Mouse (Mus musculus) forebrain, embryonic 16.5 days (tissue): ENCODE measurements at regions not wholly inside any gene's neighbourhood (a gene's known extent, or its start where the extent isn't known, plus 50 kb on each side); places are given as distances from the start of the nearest gene placed in this dataset.
"Not testable (repeated sequence)": the region's sequence is repeated elsewhere in the genome, so short reads cannot be mapped to it uniquely, and the experiment has no call there.

Experiments used
- ATAC-seq: fragments of 200-750 bp; cut with Nextera tagmentation; 2 replicates; pipeline ENCODE4 v1.8.0; 2017; ENCODE audit warnings: mild to moderate bottlenecking, moderate library complexity
- H3K27ac ChIP-seq: fragments of 300-500 bp; sonication (generic); 2 replicates; pipeline ENCODE4 v1.5.1; 2014; ENCODE audit warnings: low read length, control low read depth
- H3K27me3 ChIP-seq: fragments of 300-500 bp; sonication (generic); replicated peaks from 2 replicates; pipeline ENCODE4 v1.6.1; 2014; ENCODE audit warnings: low read length; ENCODE audit not compliant: control insufficient read depth, insufficient read depth
- H3K36me3 ChIP-seq: fragments of 300-500 bp; sonication (generic); 2 replicates; pipeline ENCODE4 v1.6.1; 2014; ENCODE audit not compliant: control insufficient read depth, insufficient read depth
- H3K4me1 ChIP-seq: fragments of 300-500 bp; sonication (generic); replicated peaks from 2 replicates; pipeline ENCODE4 v1.6.1; 2014; ENCODE audit warnings: low read length; ENCODE audit not compliant: control insufficient read depth, insufficient read depth
- H3K4me2 ChIP-seq: fragments of 300-500 bp; sonication (generic); 2 replicates; pipeline ENCODE4 v1.6.1; 2014; ENCODE audit warnings: mild to moderate bottlenecking, low read length, control low read depth
- H3K4me3 ChIP-seq: fragments of 300-500 bp; sonication (generic); replicated peaks from 2 replicates; pipeline ENCODE4 v1.5.1; 2014; ENCODE audit warnings: mild to moderate bottlenecking, low read length, control low read depth
- H3K9ac ChIP-seq: fragments of 300-500 bp; sonication (generic); replicated peaks from 2 replicates; pipeline ENCODE4 v1.6.1; 2014; ENCODE audit warnings: low read depth, low read length, control low read depth
- H3K9me3 ChIP-seq: fragments of 300-500 bp; sonication (generic); 2 replicates; pipeline ENCODE4 v1.6.1; 2016; ENCODE audit warnings: low read length; ENCODE audit not compliant: control insufficient read depth
- WGBS: fragments of 180-500 bp; shearing (Covaris S2); extraction: QIAGEN DNeasy Blood & Tissue Kit; methylation state at CpG from one replicate; pipeline ENCODE4 v1.1.7; 2014; 5-methylcytosine and 5-hydroxymethylcytosine counted together

GRCm38 (mm10) chr12:77039953-77040305 is 77.9 kb upstream of the Max start:
- no peak overlapping the region for H3K4me2 ChIP-seq
- H3K27me3 ChIP-seq: no peaks in the 10 kb centered on the region
- no peaks in the 10 kb centered on the region for H3K36me3 ChIP-seq
- H3K4me3 ChIP-seq: no peak overlapping the region
- no peak overlapping the region for H3K27ac ChIP-seq
- no peak overlapping the region for H3K9ac ChIP-seq
- no peaks in the 10 kb centered on the region for H3K9me3 ChIP-seq
- peaks cover 5% of the 10 kb centered on the region; the same call in 1 of the 2 replicates for H3K4me1 ChIP-seq
- WGBS: 87% methylated on average over 4 of the region's 4 CpGs
- no peak for ATAC-seq

DNA sequence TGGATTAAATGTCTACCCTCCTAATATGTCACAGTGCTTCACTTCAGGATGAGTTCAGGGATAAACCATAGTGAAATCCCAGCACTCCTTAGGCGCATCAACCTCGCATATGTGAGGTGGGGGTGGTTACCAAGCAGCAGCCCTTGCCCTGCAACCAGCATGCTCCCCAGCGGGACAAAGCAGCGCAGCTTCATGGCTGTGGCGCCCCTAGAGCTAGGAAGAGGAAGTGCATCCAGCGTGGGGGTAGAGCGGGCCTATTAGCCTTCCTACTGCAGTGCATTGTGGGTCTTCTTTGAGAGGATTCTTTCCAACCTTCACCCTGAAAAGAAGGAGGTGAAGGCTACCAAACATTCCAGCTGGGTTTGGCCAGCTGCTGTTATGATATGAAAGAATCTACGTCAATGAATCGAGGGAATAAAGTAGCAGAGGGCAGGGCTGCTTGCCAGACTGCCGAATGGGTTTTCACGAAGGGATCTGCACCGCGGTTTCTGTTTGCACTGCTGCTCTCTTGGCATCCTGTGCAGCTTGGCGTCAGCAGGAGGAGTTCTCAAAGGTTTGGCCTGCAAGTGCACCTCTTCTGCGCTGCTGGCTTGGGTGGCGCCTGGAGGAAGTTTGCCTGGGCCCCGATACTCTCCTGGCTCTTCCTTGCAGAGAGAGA is 77.4 kb upstream of the Max start:
- no peak overlapping the region for H3K9ac ChIP-seq
- H3K4me3 ChIP-seq: no peak overlapping the region
- H3K27me3 ChIP-seq: no peaks in the 10 kb centered on the region
- ATAC-seq: no peak
- no peak overlapping the region for H3K4me2 ChIP-seq
- no peaks in the 10 kb centered on the region for H3K9me3 ChIP-seq
- 75% methylated on average over 17 of the region's 17 CpGs for WGBS
- peaks cover 5% of the 10 kb centered on the region; the same call in 1 of the 2 replicates for H3K4me1 ChIP-seq
- no peaks in the 10 kb centered on the region for H3K36me3 ChIP-seq
- no peak overlapping the region for H3K27ac ChIP-seq

GRCm38 (mm10) chr12:77035676-77036075 is 73.7 kb upstream of the Max start:
- Histone ChIP-seq H3K4me2 (no peak overlapping the region), H3K27me3 (no peaks in the 10 kb centered on the region), H3K9ac (no peak overlapping the region), H3K36me3 (no peaks in the 10 kb centered on the region), H3K27ac (no peak overlapping the region), H3K9me3 (no peaks in the 10 kb centered on the region), H3K4me3 (no peak overlapping the region), H3K4me1 (peaks cover 5% of the 10 kb centered on the region; the same call in 1 of the 2 replicates)
- WGBS: 49% methylated on average over 2 of the region's 2 CpGs
- ATAC-seq: no peak

DNA sequence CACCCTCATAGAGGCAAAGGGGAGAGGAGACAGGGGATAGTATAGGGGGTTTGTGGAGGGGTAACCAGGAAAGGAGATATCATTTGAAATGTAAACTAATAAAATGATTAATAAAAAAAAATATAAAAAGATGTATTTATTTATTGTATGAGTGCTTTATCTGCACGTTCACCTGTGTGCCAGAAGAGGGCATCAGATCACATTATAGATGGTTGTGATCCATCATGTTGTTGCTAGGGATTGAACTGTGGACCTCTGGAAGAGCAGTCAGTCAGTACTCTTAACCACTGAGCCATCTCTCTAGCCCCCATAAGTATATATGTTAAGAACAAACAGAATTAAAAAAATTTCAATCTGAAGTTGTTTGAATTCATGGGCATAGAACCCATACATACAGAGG is 69.4 kb upstream of the Max start:
- ATAC-seq: no peak
- WGBS: 77% methylated on average over 1 of the region's 1 CpGs

GRCm38 (mm10) chr12:77025431-77025879 is 63.5 kb upstream of the Max start:
- WGBS: 66% methylated on average over 7 of the region's 7 CpGs
- Histone ChIP-seq H3K36me3 (no peaks in the 10 kb centered on the region), H3K4me1 (peaks cover 12% of the 10 kb centered on the region; the same call in 1 of the 2 replicates), H3K4me2 (no peak overlapping the region), H3K9me3 (no peaks in the 10 kb centered on the region), H3K27me3 (no peaks in the 10 kb centered on the region), H3K27ac (no peak overlapping the region), H3K4me3 (no peak overlapping the region), H3K9ac (no peak overlapping the region)
- ATAC-seq: no peak

More for the DNA sequence above, 69.4 kb upstream of the Max start:
- no peaks in the 10 kb centered on the region for H3K27me3 ChIP-seq
- no peaks in the 10 kb centered on the region for H3K36me3 ChIP-seq
- H3K4me2 ChIP-seq: no peak overlapping the region
- no peaks in the 10 kb centered on the region for H3K4me1 ChIP-seq
- H3K9me3 ChIP-seq: no peaks in the 10 kb centered on the region
- H3K4me3 ChIP-seq: no peak overlapping the region
- H3K9ac ChIP-seq: no peak overlapping the region
- no peak overlapping the region for H3K27ac ChIP-seq

- WGBS: 25% methylated on average over 5 of the region's 5 CpGs
Observed at GRCm38 (mm10) chr12:77022538-77022937, 60.5 kb upstream of the Max start.

GRCm38 (mm10) chr12:77021881-77022280 is 59.9 kb upstream of the Max start:
- WGBS: 87% methylated on average over 5 of the region's 5 CpGs
- Histone ChIP-seq H3K9me3 (no peaks in the 10 kb centered on the region), H3K4me3 (no peak overlapping the region), H3K36me3 (no peaks in the 10 kb centered on the region), H3K4me1 (peaks cover 17% of the 10 kb centered on the region), H3K4me2 (no peak overlapping the region), H3K9ac (no peak overlapping the region), H3K27me3 (no peaks in the 10 kb centered on the region), H3K27ac (no peak overlapping the region)
- no peak for ATAC-seq

More at GRCm38 (mm10) chr12:77022538-77022937, 60.5 kb upstream of the Max start:
- H3K9ac ChIP-seq: no peak overlapping the region
- no peak overlapping the region for H3K4me3 ChIP-seq
- no peaks in the 10 kb centered on the region for H3K36me3 ChIP-seq
- H3K4me2 ChIP-seq: no peak overlapping the region
- no peak for ATAC-seq
- H3K27me3 ChIP-seq: no peaks in the 10 kb centered on the region
- no peak overlapping the region for H3K27ac ChIP-seq
- peaks cover 17% of the 10 kb centered on the region for H3K4me1 ChIP-seq
- H3K9me3 ChIP-seq: no peaks in the 10 kb centered on the region

GRCm38 (mm10) chr12:77019708-77020511 is 57.9 kb upstream of the Max start:
- Histone ChIP-seq H3K4me1 (peaks cover 17% of the 10 kb centered on the region), H3K27ac (no peak overlapping the region), H3K9ac (no peak overlapping the region), H3K27me3 (no peaks in the 10 kb centered on the region), H3K4me2 (no peak overlapping the region), H3K36me3 (no peaks in the 10 kb centered on the region), H3K4me3 (no peak overlapping the region), H3K9me3 (no peaks in the 10 kb centered on the region)
- ATAC-seq: peak; percentile 97
- 50% methylated on average over 14 of the region's 14 CpGs for WGBS

DNA sequence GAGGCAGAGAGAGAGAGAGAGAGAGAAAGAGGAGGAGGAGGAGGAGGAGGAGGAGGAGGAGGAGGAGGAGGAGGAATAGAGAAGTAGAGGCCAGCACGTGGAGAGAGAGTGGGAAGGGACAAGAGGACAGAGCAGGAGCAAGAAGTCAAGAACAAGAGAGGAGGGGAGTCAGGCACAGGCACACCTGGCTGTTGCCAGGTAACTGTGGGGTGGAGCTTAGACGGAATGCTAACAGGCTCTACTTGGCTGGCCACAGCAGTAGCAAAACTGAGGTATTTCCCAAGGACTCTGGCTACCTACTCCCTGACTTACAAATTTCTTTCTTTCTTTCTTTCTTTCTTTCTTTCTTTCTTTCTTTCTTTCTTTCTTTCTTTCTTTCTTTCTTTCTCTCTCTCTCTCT is 57.1 kb upstream of the Max start:
- H3K27me3 ChIP-seq, H3K36me3 ChIP-seq, H3K9ac ChIP-seq, H3K9me3 ChIP-seq, H3K4me2 ChIP-seq, H3K27ac ChIP-seq, ATAC-seq, H3K4me3 ChIP-seq: not testable (repeated sequence)
- H3K4me1 ChIP-seq: peaks cover 17% of the 10 kb centered on the region
- 45% methylated on average over 2 of the region's 2 CpGs for WGBS
